Mouse (Mus musculus): ENCODE data around the gene Elac2.

DNA sequence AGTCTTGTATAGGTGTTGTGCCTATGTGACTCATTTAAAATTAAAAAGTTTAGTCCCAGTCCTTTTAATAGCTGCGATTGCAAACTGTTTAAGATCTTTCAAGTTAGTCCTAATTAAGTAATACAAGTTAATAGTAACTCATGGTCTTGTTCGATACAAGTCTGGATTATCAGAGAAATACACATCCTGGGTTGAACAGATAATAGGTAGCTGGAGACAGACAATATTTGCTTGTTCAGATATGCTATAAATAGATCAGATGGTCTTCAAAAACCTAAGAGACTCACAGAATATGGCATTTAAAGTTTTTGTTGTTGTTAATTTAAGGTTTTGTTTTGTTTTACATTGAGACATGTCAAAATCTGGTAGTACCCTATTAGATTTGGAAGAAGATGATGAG, 6.4 kb upstream of the Elac2 start:
- no peak for TF ChIP-seq CTCF (IDR thresholded peaks at IDR 0.05; ENCODE audit: control insufficient read depth, insufficient read depth, insufficient replicate concordance, low read depth, low read length)
- TF ChIP-seq POLR2A (IDR thresholded peaks at IDR 0.05; ENCODE audit: control insufficient read depth, low read depth, low read length): no peak

Data from testis, adult 2 months (tissue).